Mouse (Mus musculus) midbrain, embryonic 16.5 days (tissue): Measurements from ENCODE around the gene Skint11. TPM values are rescaled to one million over a fixed set of nuclear protein-coding genes. Genes with fewer than 3 reads are reported as not detected.
"Not testable (repeated sequence)": the region's sequence is repeated elsewhere in the genome, so short reads cannot be mapped to it uniquely, and the experiment has no call there.

ENCODE experiments used
- ATAC-seq: fragments of 200-750 bp; cut with Nextera tagmentation; 2 replicates; pipeline ENCODE4 v1.8.0; 2017; ENCODE audit warnings: moderate TSS enrichment
- H3K27ac ChIP-seq: fragments of 300-500 bp; sonication (generic); 2 replicates; pipeline ENCODE4 v1.5.1; 2014; ENCODE audit warnings: mild to moderate bottlenecking, low read length, mixed read lengths
- H3K27me3 ChIP-seq: fragments of 300-500 bp; sonication (generic); 2 replicates; pipeline ENCODE4 v1.6.1; 2014; ENCODE audit warnings: low read depth, low read length, mixed read lengths; ENCODE audit not compliant: control insufficient read depth, insufficient read depth
- H3K36me3 ChIP-seq: fragments of 300-500 bp; sonication (generic); 2 replicates; pipeline ENCODE4 v1.6.1; 2014; ENCODE audit warnings: mild to moderate bottlenecking, low read length, moderate library complexity, mixed read lengths; ENCODE audit not compliant: control insufficient read depth, insufficient read depth
- H3K4me1 ChIP-seq: fragments of 300-500 bp; sonication (generic); 2 replicates; pipeline ENCODE4 v1.6.1; 2014; ENCODE audit warnings: mild to moderate bottlenecking, low read length, mixed read lengths; ENCODE audit not compliant: control insufficient read depth, insufficient read depth
- H3K4me2 ChIP-seq: fragments of 300-500 bp; sonication (generic); 2 replicates; pipeline ENCODE4 v1.6.1; 2014; ENCODE audit warnings: mild to moderate bottlenecking, low read length, mixed read lengths
- H3K4me3 ChIP-seq: fragments of 300-500 bp; sonication (generic); 2 replicates; pipeline ENCODE4 v1.5.1; 2014; ENCODE audit warnings: low read depth, mild to moderate bottlenecking, low read length, moderate library complexity, mixed read lengths
- H3K9ac ChIP-seq: fragments of 300-500 bp; sonication (generic); 2 replicates; pipeline ENCODE4 v1.6.1; 2014; ENCODE audit warnings: low read depth, low read length, mixed read lengths
- H3K9me3 ChIP-seq: fragments of 300-500 bp; sonication (generic); replicated peaks from 2 replicates; pipeline ENCODE4 v1.6.1; 2014; ENCODE audit warnings: mild to moderate bottlenecking, low read length, mixed read lengths; ENCODE audit not compliant: control insufficient read depth, poor library complexity, severe bottlenecking
- WGBS: fragments of 180-500 bp; shearing (Covaris S2); extraction: QIAGEN DNeasy Blood & Tissue Kit; methylation state at CpG from one replicate; pipeline ENCODE4 v1.1.7; 2014; 5-methylcytosine and 5-hydroxymethylcytosine counted together
- polyA plus RNA-seq: library from polyadenylated mRNA; unstranded; fragments of >200 nt; fragmentation: Nextera tagmentation; extraction: Ambion mirVana; gene quantifications from 2 replicates; pipeline ENCODE4 v1.2.1, GENCODE M21; 2015

Gene Skint11
- polyA plus RNA-seq: not detected in 2 replicates

GRCm38 (mm10) chr4:114163084-114163483 is at the start of gene Skint11:
Gene Skint11 (plus strand): TSS chr4:114163384.
- 90% methylated on average over 1 of the region's 1 CpGs for WGBS
- Histone ChIP-seq H3K36me3 (no peaks in the 10 kb centered on the region), H3K9me3 (peaks cover 10% of the 10 kb centered on the region; the same call in 1 of the 2 replicates), H3K27me3 (no peaks in the 10 kb centered on the region), H3K4me3 (no peak within 1 kb of the TSS), H3K9ac (no peak within 1 kb of the TSS), H3K4me1 (no peaks in the 10 kb centered on the region), H3K27ac (no peak within 1 kb of the TSS), H3K4me2 (no peak within 1 kb of the TSS)
- ATAC-seq: no peak

DNA sequence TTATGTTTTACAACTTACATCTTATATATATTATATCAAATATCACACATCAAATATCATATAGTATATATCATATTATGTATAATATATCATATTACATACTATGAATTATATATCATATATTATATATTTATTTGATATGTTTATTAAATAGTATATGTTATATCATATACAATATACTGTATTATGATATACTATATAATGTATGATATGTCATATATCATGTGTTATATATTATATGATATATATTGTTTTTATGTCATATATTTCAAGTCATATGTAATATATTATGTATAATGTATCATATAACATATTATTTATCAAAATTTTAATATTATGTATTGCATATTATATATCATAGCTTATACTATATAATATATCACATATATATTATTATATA is 2.0 kb upstream of the Skint11 start:
- Histone ChIP-seq H3K4me2 (no peak overlapping the region), H3K36me3 (no peaks in the 10 kb centered on the region), H3K27me3 (no peaks in the 10 kb centered on the region), H3K27ac (no peak overlapping the region), H3K4me1 (no peaks in the 10 kb centered on the region), H3K9me3 (0 out of 2 replicates have a peak, but pooled peaks cover 7% of the 10 kb centered on the region), H3K9ac (no peak overlapping the region), H3K4me3 (no peak overlapping the region)
- ATAC-seq: no peak

DNA sequence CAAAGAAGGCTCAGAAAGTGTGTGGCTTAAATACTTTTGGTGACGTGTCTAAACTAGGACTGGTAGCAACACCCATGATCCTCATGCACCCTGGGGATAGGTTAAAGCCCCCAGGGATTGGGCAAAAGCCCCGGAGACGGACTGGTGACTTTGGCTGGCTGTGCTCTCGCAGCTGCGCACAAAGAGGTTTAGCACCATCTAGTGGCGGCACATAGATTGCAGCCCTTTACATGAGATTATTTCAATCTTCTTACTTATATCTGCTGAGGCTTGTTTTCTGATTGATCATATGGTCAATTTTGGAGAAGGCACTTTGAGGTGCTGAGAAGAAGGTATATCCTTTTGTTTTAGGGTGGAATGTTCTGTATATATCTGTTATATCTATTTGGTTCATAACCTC is 9.7 kb downstream of the Skint11 start:
- ATAC-seq, H3K27ac ChIP-seq, H3K27me3 ChIP-seq, H3K36me3 ChIP-seq, H3K9ac ChIP-seq, H3K4me3 ChIP-seq, H3K4me1 ChIP-seq, H3K4me2 ChIP-seq, H3K9me3 ChIP-seq: not testable (repeated sequence)
- WGBS: 27% methylated on average over 5 of the region's 6 CpGs

- H3K27me3 ChIP-seq, H3K27ac ChIP-seq, H3K9ac ChIP-seq, H3K4me2 ChIP-seq, H3K4me1 ChIP-seq, H3K4me3 ChIP-seq, H3K9me3 ChIP-seq, H3K36me3 ChIP-seq, ATAC-seq: not testable (repeated sequence)
- WGBS: 53% methylated on average over 1 of the region's 1 CpGs
Observed at GRCm38 (mm10) chr4:114256906-114257305, 93.7 kb downstream of the Skint11 start.

Other genes starting within 250 kb of the Skint11 start
- not detected in 2 replicates for gene Skint5, start 163.9 kb upstream of the Skint11 start, polyA plus RNA-seq
- gene Trabd2b, start 243.3 kb downstream of the Skint11 start, polyA plus RNA-seq: 0.32 and 0.58 TPM in 2 replicates